Mouse (Mus musculus): Measurements from ENCODE around the gene Myo1d. TPM values are rescaled to one million over a fixed set of nuclear protein-coding genes. Genes with fewer than 3 reads are reported as not detected.

Myo1d gene
- total and polyA plus RNA-seq, 3 experiments: 15.9 to 81.1 (median 41.7) TPM

- Histone ChIP-seq H3K79me2 (ENCODE audit: control insufficient read depth, insufficient read depth, low read length, poor library complexity) (peaks cover 2% of the 10 kb centered on the region; the same call in 1 of the 2 replicates), H3K4me1 (ENCODE audit: control insufficient read depth in 1 of 2, insufficient read depth in 2 of 2, low read length in 2 of 2) (peaks cover 20 to 25% of the 10 kb centered on the region in 2 experiments), H3K4me3 (ENCODE audit: control insufficient read depth in 1 of 2, insufficient read depth in 1 of 2, low read depth in 2 of 2, low read length in 2 of 2) (no peak overlapping the region), H3K27ac (ENCODE audit: control insufficient read depth, low read depth, low read length) (no peak overlapping the region), H3K9me3 (replicated peaks; ENCODE audit: insufficient read depth, low read length) (no peaks in the 10 kb centered on the region), H3K27me3 (ENCODE audit: control insufficient read depth in 1 of 2, insufficient read depth in 2 of 2, low read length in 2 of 2) (no peaks in the 10 kb centered on the region), H3K9ac (ENCODE audit: control insufficient read depth, low read depth, low read length, poor library complexity, severe bottlenecking) (no peak overlapping the region), H3K36me3 (ENCODE audit: control insufficient read depth in 1 of 2, insufficient read depth in 2 of 2, low read length in 2 of 2) (peaks cover 0 to 29% of the 10 kb centered on the region in 2 experiments; a peak in 2 of 4 replicates)
- no peak for DNase-seq (ENCODE audit: low read depth, low spot score)
- TF ChIP-seq MAZ (IDR thresholded peaks at IDR 0.05; ENCODE audit: low read depth, low read length): no peak
- no peak for TF ChIP-seq POLR2AphosphoS2 (IDR thresholded peaks at IDR 0.05; ENCODE audit: low read length)
- no peak for TF ChIP-seq BHLHE40 (IDR thresholded peaks at IDR 0.05; ENCODE audit: borderline replicate concordance, low read depth, low read length)
- no peak for TF ChIP-seq E2F4 (IDR thresholded peaks at IDR 0.05; ENCODE audit: borderline replicate concordance, low read depth, low read length)
- TF ChIP-seq GABPA (IDR thresholded peaks at IDR 0.05; ENCODE audit: low read depth, low read length): no peak
- TF ChIP-seq ZMIZ1 (IDR thresholded peaks at IDR 0.05; ENCODE audit: low read depth, low read length): no peak
Measured at GRCm38 (mm10) chr11:80742462-80742861, 37.4 kb downstream of the Myo1d start.

DNA sequence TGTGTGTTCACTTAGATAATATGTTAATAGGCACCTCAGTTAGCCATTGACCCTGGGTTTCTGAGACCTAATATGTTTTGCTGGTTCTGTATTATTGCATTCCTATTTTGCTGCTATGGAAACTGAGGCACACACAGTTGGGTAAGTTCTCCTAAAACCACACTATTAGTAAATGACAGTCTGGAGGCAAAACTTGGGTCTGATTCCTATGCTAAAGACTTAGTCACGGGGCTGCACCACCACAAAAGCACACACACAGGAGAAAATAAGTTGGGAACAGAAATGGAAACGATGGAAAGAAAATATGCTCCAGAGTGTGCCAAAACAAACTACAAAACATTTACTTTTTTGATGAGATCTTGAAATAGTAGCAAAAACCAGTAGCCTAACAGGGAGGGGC, 45.1 kb downstream of the Myo1d start:
- Histone ChIP-seq H3K36me3 (ENCODE audit: control insufficient read depth in 1 of 2, insufficient read depth in 2 of 2, low read length in 2 of 2) (peaks cover 2 to 5% of the 10 kb centered on the region in 2 experiments; a peak in 2 of 4 replicates), H3K79me2 (ENCODE audit: control insufficient read depth, insufficient read depth, low read length, poor library complexity) (peaks cover 4% of the 10 kb centered on the region; the same call in 1 of the 2 replicates), H3K4me1 (ENCODE audit: control insufficient read depth in 1 of 2, insufficient read depth in 2 of 2, low read length in 2 of 2) (peaks cover 3 to 10% of the 10 kb centered on the region in 2 experiments; a peak in 2 of 4 replicates), H3K9me3 (replicated peaks; ENCODE audit: insufficient read depth, low read length) (no peaks in the 10 kb centered on the region), H3K27ac (ENCODE audit: control insufficient read depth, low read depth, low read length) (no peak overlapping the region), H3K9ac (ENCODE audit: control insufficient read depth, low read depth, low read length, poor library complexity, severe bottlenecking) (no peak overlapping the region), H3K27me3 (ENCODE audit: control insufficient read depth in 1 of 2, insufficient read depth in 2 of 2, low read length in 2 of 2) (no peaks in the 10 kb centered on the region), H3K4me3 (ENCODE audit: control insufficient read depth in 1 of 2, insufficient read depth in 1 of 2, low read depth in 2 of 2, low read length in 2 of 2) (no peak overlapping the region)
- TF ChIP-seq GABPA (IDR thresholded peaks at IDR 0.05; ENCODE audit: low read depth, low read length) (no peak), MAX (IDR thresholded peaks at IDR 0.05; ENCODE audit: low read length) (no peak), ZNF384 (IDR thresholded peaks at IDR 0.05; ENCODE audit: low read depth, low read length) (no peak)
- no peak for DNase-seq (ENCODE audit: low read depth, low spot score)

DNA sequence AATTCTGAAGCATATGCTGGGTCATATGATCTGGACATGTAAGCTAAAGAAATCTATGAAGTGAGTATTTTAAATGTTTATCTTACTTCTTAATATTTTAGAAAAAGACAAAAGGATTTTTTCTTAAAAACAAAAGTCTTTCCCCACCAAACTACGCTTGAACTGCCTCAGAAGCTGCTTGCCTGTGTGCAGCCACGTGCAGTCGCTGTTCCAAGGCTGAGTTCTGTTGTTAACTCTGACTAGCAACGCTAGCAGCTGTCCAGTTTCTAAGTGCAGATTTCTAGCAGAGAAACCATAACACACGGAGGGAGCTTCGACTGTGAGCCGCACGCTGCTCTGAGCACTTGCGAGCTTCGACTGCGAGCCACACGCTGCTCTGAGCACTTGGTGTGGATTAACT, 55.1 kb downstream of the Myo1d start:
- Histone ChIP-seq H3K27ac (ENCODE audit: control insufficient read depth, low read depth, low read length) (no peak overlapping the region), H3K4me1 (ENCODE audit: control insufficient read depth in 1 of 2, insufficient read depth in 2 of 2, low read length in 2 of 2) (peaks cover 3 to 5% of the 10 kb centered on the region in 2 experiments), H3K36me3 (ENCODE audit: control insufficient read depth in 1 of 2, insufficient read depth in 2 of 2, low read length in 2 of 2) (peaks cover 0 to 6% of the 10 kb centered on the region in 2 experiments; a peak in 2 of 4 replicates), H3K27me3 (ENCODE audit: control insufficient read depth in 1 of 2, insufficient read depth in 2 of 2, low read length in 2 of 2) (no peaks in the 10 kb centered on the region), H3K9me3 (replicated peaks; ENCODE audit: insufficient read depth, low read length) (no peaks in the 10 kb centered on the region), H3K4me3 (ENCODE audit: control insufficient read depth in 1 of 2, insufficient read depth in 1 of 2, low read depth in 2 of 2, low read length in 2 of 2) (no peak overlapping the region), H3K9ac (ENCODE audit: control insufficient read depth, low read depth, low read length, poor library complexity, severe bottlenecking) (no peak overlapping the region), H3K79me2 (ENCODE audit: control insufficient read depth, insufficient read depth, low read length, poor library complexity) (peaks cover 4% of the 10 kb centered on the region; the same call in 1 of the 2 replicates)
- DNase-seq (ENCODE audit: low read depth, low spot score): no peak
- no peak for TF ChIP-seq GABPA (IDR thresholded peaks at IDR 0.05; ENCODE audit: low read depth, low read length)
- no peak for TF ChIP-seq MYB (IDR thresholded peaks at IDR 0.05; ENCODE audit: low read depth, low read length)
- no peak for TF ChIP-seq POLR2A (IDR thresholded peaks at IDR 0.05; ENCODE audit: control insufficient read depth in 1 of 2, insufficient read depth in 1 of 2, low read depth in 1 of 2, low read length in 2 of 2, poor library complexity in 1 of 2)
- no peak for TF ChIP-seq POLR2AphosphoS5 (IDR thresholded peaks at IDR 0.05; ENCODE audit: borderline replicate concordance, low read depth, low read length)
- no peak for TF ChIP-seq UBTF (IDR thresholded peaks at IDR 0.05; ENCODE audit: borderline replicate concordance, insufficient read depth, low read depth, low read length)
- TF ChIP-seq NELFE (IDR thresholded peaks at IDR 0.05; ENCODE audit: low read depth, low read length): no peak
- no peak for TF ChIP-seq E2F4 (IDR thresholded peaks at IDR 0.05; ENCODE audit: borderline replicate concordance, low read depth, low read length)
- no peak for TF ChIP-seq MAFK (IDR thresholded peaks at IDR 0.05; ENCODE audit: borderline replicate concordance, low read depth, low read length)
- TF ChIP-seq JUND (IDR thresholded peaks at IDR 0.05; ENCODE audit: low read depth, low read length): no peak
- no peak for TF ChIP-seq EP300 (IDR thresholded peaks at IDR 0.05; ENCODE audit: low read depth in 1 of 2, low read length in 2 of 2)
- TF ChIP-seq MAZ (IDR thresholded peaks at IDR 0.05; ENCODE audit: low read depth, low read length): no peak
- no peak for TF ChIP-seq USF2 (IDR thresholded peaks at IDR 0.05; ENCODE audit: borderline replicate concordance in 1 of 2, insufficient read depth in 1 of 2, low read depth in 1 of 2, low read length in 2 of 2)
- no peak for TF ChIP-seq MEF2A (IDR thresholded peaks at IDR 0.05; ENCODE audit: extremely low read depth, insufficient replicate concordance, low read depth, low read length, poor library complexity, severe bottlenecking)
- TF ChIP-seq RCOR1 (IDR thresholded peaks at IDR 0.05; ENCODE audit: low read depth, low read length): no peak
- no peak for TF ChIP-seq HCFC1 (IDR thresholded peaks at IDR 0.05; ENCODE audit: low read depth, low read length)
- no peak for TF ChIP-seq MYC (IDR thresholded peaks at IDR 0.05; ENCODE audit: low read depth, low read length)
- no peak for TF ChIP-seq TBP (IDR thresholded peaks at IDR 0.05; ENCODE audit: low read depth, low read length)

Data from MEL (cell line).